Mouse (Mus musculus) ES-Bruce4 (cell line): ENCODE results near the gene Hoxd13.

Source experiments
- CTCF ChIP-seq: IDR thresholded peaks from one replicate; pipeline ENCODE4 v1.8.1; 2011; ENCODE audit warnings: low read depth, low read length
- EP300 ChIP-seq: IDR thresholded peaks from 2 replicates; pipeline ENCODE4 v1.6.1; 2011; ENCODE audit warnings: low read depth, low read length; ENCODE audit not compliant: insufficient read depth
- POLR2A ChIP-seq: IDR thresholded peaks from one replicate; pipeline ENCODE4 v1.8.1; 2011; ENCODE audit warnings: low read length; ENCODE audit not compliant: insufficient read depth

DNA sequence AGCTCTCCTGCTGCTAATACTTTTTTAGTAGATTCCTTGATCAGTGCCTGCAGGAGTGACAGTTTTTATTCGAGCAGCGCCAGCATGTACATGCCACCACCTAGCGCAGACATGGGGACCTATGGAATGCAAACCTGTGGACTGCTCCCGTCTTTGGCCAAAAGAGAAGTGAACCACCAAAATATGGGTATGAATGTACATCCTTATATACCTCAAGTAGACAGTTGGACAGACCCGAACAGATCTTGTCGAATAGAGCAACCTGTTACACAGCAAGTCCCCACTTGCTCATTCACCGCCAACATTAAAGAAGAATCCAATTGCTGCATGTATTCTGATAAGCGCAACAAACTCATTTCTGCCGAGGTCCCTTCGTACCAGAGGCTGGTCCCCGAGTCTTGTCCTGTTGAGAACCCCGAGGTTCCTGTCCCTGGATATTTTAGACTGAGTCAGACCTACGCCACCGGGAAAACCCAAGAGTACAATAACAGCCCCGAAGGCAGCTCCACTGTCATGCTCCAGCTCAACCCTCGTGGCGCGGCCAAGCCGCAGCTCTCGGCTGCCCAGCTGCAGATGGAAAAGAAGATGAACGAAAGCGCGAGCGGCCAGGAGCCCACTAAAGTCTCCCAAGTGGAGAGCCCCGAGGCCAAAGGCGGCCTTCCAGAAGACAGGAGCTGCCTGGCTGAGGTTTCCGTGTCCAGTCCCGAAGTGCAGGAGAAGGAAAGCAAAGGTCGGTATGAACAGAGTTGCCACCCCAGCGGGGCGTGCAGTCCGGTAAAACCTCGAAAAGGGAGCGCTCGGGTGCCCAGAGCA lies 24.1 kb downstream of the Hoxd13 start:
- no peak for TF ChIP-seq CTCF
- no peak for TF ChIP-seq POLR2A
- TF ChIP-seq EP300: no peak
